In the genomic region with DNA sequence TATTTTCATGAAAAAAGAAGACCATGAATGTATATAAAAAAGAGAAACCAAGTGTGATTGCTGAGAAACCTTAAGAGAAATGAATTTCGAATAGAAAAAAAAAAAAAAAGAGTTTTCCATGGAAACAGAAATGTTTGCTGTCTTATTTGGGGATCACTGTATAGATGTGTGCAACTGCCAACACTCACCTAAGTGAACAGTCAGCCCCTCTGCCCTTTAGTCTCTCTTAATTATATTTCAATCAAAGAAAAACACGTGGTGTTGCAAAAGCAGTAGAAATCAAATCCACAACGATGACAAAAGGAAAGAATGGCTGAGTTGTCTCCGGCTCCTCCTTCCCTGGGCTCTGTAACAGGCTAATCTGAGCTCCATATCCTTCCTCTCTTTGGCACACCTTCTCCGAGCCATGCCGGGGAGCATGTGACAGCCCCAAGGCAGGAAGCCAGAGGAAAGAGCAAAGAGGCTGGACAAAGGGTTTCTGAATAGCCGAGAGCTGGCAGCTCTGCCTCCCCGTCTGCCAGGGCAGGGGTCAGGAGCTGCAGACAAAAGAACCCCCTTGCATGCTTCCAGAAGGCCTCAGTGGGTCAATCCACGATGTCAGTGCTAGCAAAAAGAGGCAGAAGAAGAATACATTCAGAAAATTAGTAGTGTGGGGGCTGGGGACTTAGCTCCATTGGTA, we compare ENCODE assay signal across 7 mouse cellular contexts.
DNase-seq lines count a peak whose midpoint lies in the region; ATAC-seq lines count a peak whose summit lies in the region.

No protein-coding gene starts in this region.

- WGBS in embryonic facial prominence, embryonic 14.5 days = 15% methylated on average over 9 of the region's 9 CpGs
- 33% methylated on average over 9 of the region's 9 CpGs for WGBS in heart, embryonic 11.5 days (ENCODE audit: insufficient replicate concordance)
- WGBS in kidney, embryonic 14.5 days = 18% methylated on average over 9 of the region's 9 CpGs
- WGBS in limb, embryonic 12.5 days = 42% methylated on average over 9 of the region's 9 CpGs
- 5% methylated on average over 9 of the region's 9 CpGs for WGBS in midbrain, embryonic 15.5 days

- peaks cover 5% of the 10 kb centered on the region; the same call in 1 of the 2 replicates for H3K4me1 ChIP-seq in embryonic facial prominence, embryonic 14.5 days (ENCODE audit: control insufficient read depth, insufficient read depth, low read length)
- H3K4me1 ChIP-seq in heart, embryonic 11.5 days (ENCODE audit: control insufficient read depth, insufficient read depth, low read length) = no peaks in the 10 kb centered on the region
- 0 out of 2 replicates have a peak, but pooled peaks cover 5% of the 10 kb centered on the region for H3K4me1 ChIP-seq in kidney, embryonic 14.5 days (ENCODE audit: control insufficient read depth, insufficient read depth, low read length)
- no peaks in the 10 kb centered on the region; the same call in 1 of the 2 replicates for H3K4me1 ChIP-seq in limb, embryonic 12.5 days (replicated peaks)
- H3K4me1 ChIP-seq in midbrain, embryonic 15.5 days = peaks cover 6% of the 10 kb centered on the region; the same call in 1 of the 2 replicates

- H3K27me3 ChIP-seq in embryonic facial prominence, embryonic 14.5 days (replicated peaks; ENCODE audit: control insufficient read depth, insufficient read depth, low read length) = no peaks in the 10 kb centered on the region
- H3K27me3 ChIP-seq in heart, embryonic 11.5 days (ENCODE audit: control insufficient read depth, insufficient read depth, low read length) = no peaks in the 10 kb centered on the region
- no peaks in the 10 kb centered on the region for H3K27me3 ChIP-seq in kidney, embryonic 14.5 days (ENCODE audit: control insufficient read depth, insufficient read depth, low read length)
- H3K27me3 ChIP-seq in limb, embryonic 12.5 days = no peaks in the 10 kb centered on the region; the same call in 1 of the 2 replicates
- no peaks in the 10 kb centered on the region for H3K27me3 ChIP-seq in midbrain, embryonic 15.5 days (replicated peaks)

- peak overlapping the region; percentile 24; the same call in 1 of the 2 replicates for H3K4me2 ChIP-seq in embryonic facial prominence, embryonic 14.5 days (ENCODE audit: low read depth, low read length)
- H3K4me2 ChIP-seq in heart, embryonic 11.5 days = no peak overlapping the region
- H3K4me2 ChIP-seq in kidney, embryonic 14.5 days (replicated peaks; ENCODE audit: low read depth, low read length) = no peak overlapping the region
- H3K4me2 ChIP-seq in limb, embryonic 12.5 days = no peak overlapping the region
- no peak overlapping the region for H3K4me2 ChIP-seq in midbrain, embryonic 15.5 days

- peak; percentile 59 for DNase-seq in brain, embryonic 18.5 days (ENCODE audit: low read depth, low spot score)
- peak; percentile 78 for DNase-seq in embryonic facial prominence, embryonic 14.5 days (ENCODE audit: low spot score)
- peak; percentile 52 for DNase-seq in testis, postnatal 10 days (ENCODE audit: low spot score)

- no peak overlapping the region for H3K4me3 ChIP-seq in embryonic facial prominence, embryonic 14.5 days (ENCODE audit: low read depth, low read length)
- no peak overlapping the region for H3K4me3 ChIP-seq in heart, embryonic 11.5 days (ENCODE audit: low read depth, low read length)
- no peak overlapping the region for H3K4me3 ChIP-seq in kidney, embryonic 14.5 days (ENCODE audit: low read length)
- H3K4me3 ChIP-seq in limb, embryonic 12.5 days (replicated peaks) = no peak overlapping the region
- H3K4me3 ChIP-seq in midbrain, embryonic 15.5 days = no peak overlapping the region

- H3K9ac ChIP-seq in embryonic facial prominence, embryonic 14.5 days (ENCODE audit: low read depth, low read length) = no peak overlapping the region
- H3K9ac ChIP-seq in heart, embryonic 11.5 days (ENCODE audit: low read depth, low read length) = peak overlapping the region; percentile 29; the same call in 1 of the 2 replicates
- no peak overlapping the region for H3K9ac ChIP-seq in kidney, embryonic 14.5 days (ENCODE audit: low read depth, low read length)
- no peak overlapping the region for H3K9ac ChIP-seq in limb, embryonic 12.5 days (replicated peaks)
- H3K9ac ChIP-seq in midbrain, embryonic 15.5 days = no peak overlapping the region

- H3K27ac ChIP-seq in embryonic facial prominence, embryonic 14.5 days (replicated peaks; ENCODE audit: low read depth, low read length) = no peak overlapping the region
- H3K27ac ChIP-seq in heart, embryonic 11.5 days (ENCODE audit: low read depth, low read length) = peak overlapping the region; percentile 72
- H3K27ac ChIP-seq in kidney, embryonic 14.5 days (ENCODE audit: low read depth, low read length) = peak overlapping the region; percentile 7; the same call in 1 of the 2 replicates
- peak overlapping the region; percentile 41; the same call in 1 of the 2 replicates for H3K27ac ChIP-seq in limb, embryonic 12.5 days
- H3K27ac ChIP-seq in midbrain, embryonic 15.5 days = peak overlapping the region; percentile 55; the same call in 1 of the 2 replicates

- peak; percentile 86 for ATAC-seq in embryonic facial prominence, embryonic 14.5 days (ENCODE audit: low read depth)
- ATAC-seq in heart, embryonic 11.5 days (replicated peaks; ENCODE audit: insufficient number of reproducible peaks, low FRiP score, low TSS enrichment) = no peak; the same call in 1 of the 2 replicates
- ATAC-seq in kidney, embryonic 14.5 days (ENCODE audit: low FRiP score, low TSS enrichment) = peak; percentile 55; the same call in 1 of the 2 replicates
- ATAC-seq in limb, embryonic 12.5 days (ENCODE audit: insufficient number of reproducible peaks, insufficient read depth, low FRiP score, low TSS enrichment, low read depth) = no peak
- ATAC-seq in midbrain, embryonic 15.5 days (replicated peaks) = peak; percentile 91

- no peaks in the 10 kb centered on the region for H3K36me3 ChIP-seq in embryonic facial prominence, embryonic 14.5 days (ENCODE audit: control insufficient read depth, insufficient read depth, low read length)
- no peaks in the 10 kb centered on the region for H3K36me3 ChIP-seq in heart, embryonic 11.5 days (ENCODE audit: control insufficient read depth, insufficient read depth, low read length)
- H3K36me3 ChIP-seq in kidney, embryonic 14.5 days (ENCODE audit: control insufficient read depth, insufficient read depth, low read length) = no peaks in the 10 kb centered on the region
- no peaks in the 10 kb centered on the region for H3K36me3 ChIP-seq in limb, embryonic 12.5 days
- no peaks in the 10 kb centered on the region for H3K36me3 ChIP-seq in midbrain, embryonic 15.5 days (replicated peaks)

- no peaks in the 10 kb centered on the region for H3K9me3 ChIP-seq in embryonic facial prominence, embryonic 14.5 days (ENCODE audit: control insufficient read depth, low read length)
- H3K9me3 ChIP-seq in heart, embryonic 11.5 days (replicated peaks; ENCODE audit: control insufficient read depth, low read length) = no peaks in the 10 kb centered on the region
- H3K9me3 ChIP-seq in kidney, embryonic 14.5 days (ENCODE audit: control insufficient read depth, low read length) = no peaks in the 10 kb centered on the region
- no peaks in the 10 kb centered on the region for H3K9me3 ChIP-seq in limb, embryonic 12.5 days
- no peaks in the 10 kb centered on the region for H3K9me3 ChIP-seq in midbrain, embryonic 15.5 days

Comparison
In these comparisons a context has a peak if more than half of its experiments do, and no peak if none do; other contexts are left out.
1. ATAC-seq: peak in embryonic facial prominence, embryonic 14.5 days (single experiment), kidney, embryonic 14.5 days (single experiment) and midbrain, embryonic 15.5 days (single experiment); none in heart, embryonic 11.5 days (single experiment) and limb, embryonic 12.5 days (single experiment).
2. Peak in every context shown above with its lines, with median percentiles within 50 percentile points of each other: DNase-seq.